ENCODE assay signal across 23 mouse cellular contexts in genomic region chr13:13606149-13606548, GRCm38 (mm10). TPM values are rescaled to one million over a fixed set of nuclear protein-coding genes. Genes with fewer than 3 reads are reported as not detected.
DNase-seq lines count a peak whose midpoint lies in the region; ATAC-seq and TF ChIP-seq lines count a peak whose summit lies in the region.
"Had no signal": no experiment of that assay in that cellular context is flagged by ENCODE, and none has a peak within 500 bp of the region (broad histone marks: within the 10 kb centered on the region; RNA-seq: fewer than 3 reads in every experiment).

No protein-coding gene starts in this region.

- no peak for TF ChIP-seq POLR2A in MEL (IDR thresholded peaks at IDR 0.05; ENCODE audit: control insufficient read depth in 1 of 2, insufficient read depth in 1 of 2, low read depth in 1 of 2, low read length in 2 of 2, poor library complexity in 1 of 2)
- TF ChIP-seq POLR2A in embryonic fibroblast, embryonic 13.5 days (IDR thresholded peaks at IDR 0.05; ENCODE audit: low read depth, low read length): no peak

- TF ChIP-seq RAD21 in MEL (IDR thresholded peaks at IDR 0.05; ENCODE audit: low read depth, low read length): no peak

- no peak overlapping the region for H3K9ac ChIP-seq in kidney, embryonic 15.5 days
- H3K9ac ChIP-seq in MEL (ENCODE audit: control insufficient read depth, low read depth, low read length, poor library complexity, severe bottlenecking): no peak overlapping the region
- H3K9ac ChIP-seq: embryonic facial prominence, embryonic 12.5 days; heart, embryonic 13.5 days; hindbrain, embryonic 15.5 days had no signal

- H3K4me3 ChIP-seq in kidney, embryonic 15.5 days (replicated peaks): no peak overlapping the region
- no peak overlapping the region for H3K4me3 ChIP-seq in MEL (ENCODE audit: control insufficient read depth in 1 of 2, insufficient read depth in 1 of 2, low read depth in 2 of 2, low read length in 2 of 2)
- no peak overlapping the region for H3K4me3 ChIP-seq in embryonic fibroblast, embryonic 13.5 days (ENCODE audit: insufficient read depth, low read length)
- H3K4me3 ChIP-seq in limb, embryonic 10.5 days: no peak overlapping the region
- H3K4me3 ChIP-seq: embryonic facial prominence, embryonic 12.5 days; forebrain, embryonic 10.5 days; heart, embryonic 13.5 days; hindbrain, embryonic 15.5 days had no signal

- H3K79me2 ChIP-seq in MEL (ENCODE audit: control insufficient read depth, insufficient read depth, low read length, poor library complexity): no peaks in the 10 kb centered on the region; the same call in 1 of the 2 replicates

- no peak for TF ChIP-seq CTCF in MEL (IDR thresholded peaks at IDR 0.05 in 2 of 3, conservative IDR thresholded peaks at IDR 0.05 in 1 of 3; ENCODE audit: control insufficient read depth in 1 of 3, insufficient read depth in 1 of 3, low read depth in 2 of 3, low read length in 3 of 3, poor library complexity in 1 of 3, severe bottlenecking in 1 of 3)
- TF ChIP-seq CTCF in embryonic fibroblast, embryonic 13.5 days (IDR thresholded peaks at IDR 0.05; ENCODE audit: borderline replicate concordance, insufficient read depth, low read length): no peak

- H3K27me3 ChIP-seq in kidney, embryonic 15.5 days: no peaks in the 10 kb centered on the region
- H3K27me3 ChIP-seq in MEL (ENCODE audit: control insufficient read depth in 1 of 2, insufficient read depth in 2 of 2, low read length in 2 of 2): no peaks in the 10 kb centered on the region
- H3K27me3 ChIP-seq in limb, embryonic 10.5 days (ENCODE audit: low read depth, poor library complexity, severe bottlenecking): no peaks in the 10 kb centered on the region
- H3K27me3 ChIP-seq: embryonic facial prominence, embryonic 12.5 days; heart, embryonic 13.5 days; hindbrain, embryonic 15.5 days had no signal

- H3K4me1 ChIP-seq in kidney, embryonic 15.5 days: 0 out of 2 replicates have a peak, but pooled peaks cover 6% of the 10 kb centered on the region
- peaks cover 0 to 7% of the 10 kb centered on the region in 2 experiments; a peak in 1 of 4 replicates for H3K4me1 ChIP-seq in MEL (ENCODE audit: control insufficient read depth in 1 of 2, insufficient read depth in 2 of 2, low read length in 2 of 2)
- no peaks in the 10 kb centered on the region; the same call in 1 of the 2 replicates for H3K4me1 ChIP-seq in embryonic fibroblast, embryonic 13.5 days (ENCODE audit: control insufficient read depth, insufficient read depth, low read length)
- no peaks in the 10 kb centered on the region for H3K4me1 ChIP-seq in limb, embryonic 10.5 days
- H3K4me1 ChIP-seq: embryonic facial prominence, embryonic 12.5 days; forebrain, embryonic 10.5 days; heart, embryonic 13.5 days; hindbrain, embryonic 15.5 days had no signal

- 0 out of 2 replicates have a peak, but pooled peaks have one; percentile 18 for ATAC-seq in kidney, embryonic 15.5 days (replicated peaks; ENCODE audit: low FRiP score)
- ATAC-seq: CD4-positive, CD25-positive, alpha-beta regulatory T cell, adult 4 months; forebrain, embryonic 14.5 days had no signal

- H3K4me2 ChIP-seq in kidney, embryonic 15.5 days: no peak overlapping the region
- H3K4me2 ChIP-seq: embryonic facial prominence, embryonic 12.5 days; heart, embryonic 13.5 days; hindbrain, embryonic 15.5 days had no signal

- no peak overlapping the region; the same call in 1 of the 2 replicates for H3K27ac ChIP-seq in kidney, embryonic 15.5 days
- H3K27ac ChIP-seq in MEL (ENCODE audit: control insufficient read depth, low read depth, low read length): no peak overlapping the region
- peak overlapping the region; percentile 96 for H3K27ac ChIP-seq in embryonic fibroblast, embryonic 13.5 days (ENCODE audit: insufficient read depth, low read length)
- no peak overlapping the region for H3K27ac ChIP-seq in limb, embryonic 10.5 days
- H3K27ac ChIP-seq: embryonic facial prominence, embryonic 12.5 days; forebrain, embryonic 10.5 days; heart, embryonic 13.5 days; hindbrain, embryonic 15.5 days had no signal

- no peak for TF ChIP-seq EP300 in MEL (IDR thresholded peaks at IDR 0.05; ENCODE audit: low read depth in 1 of 2, low read length in 2 of 2)

- DNase-seq in kidney, adult 8-10 months: no peak
- no peak for DNase-seq in MEL (ENCODE audit: low read depth, low spot score)
- no peak for DNase-seq in ovary, postnatal 14 days (ENCODE audit: low spot score)
- DNase-seq in frontal cortex, postnatal 14 days (ENCODE audit: low spot score in 2 of 2): no peak
- no peak for DNase-seq in limb, embryonic 10.5 days (ENCODE audit: low spot score)
- DNase-seq: adrenal gland, adult 8-10 months; adrenal gland, postnatal 36 days; B cell, adult 2 months; cerebellum, adult 2 months; cerebellum, postnatal 14 days; embryo, embryonic 11 days; gastrocnemius, postnatal 36 days; heart, adult 11 months; heart, postnatal 36 days had no signal

- no peaks in the 10 kb centered on the region for H3K9me3 ChIP-seq in kidney, embryonic 15.5 days (replicated peaks)
- no peaks in the 10 kb centered on the region for H3K9me3 ChIP-seq in MEL (replicated peaks; ENCODE audit: insufficient read depth, low read length)
- H3K9me3 ChIP-seq in limb, embryonic 10.5 days (replicated peaks): no peaks in the 10 kb centered on the region
- H3K9me3 ChIP-seq: embryonic facial prominence, embryonic 12.5 days; forebrain, embryonic 10.5 days; G1E; heart, embryonic 13.5 days; hindbrain, embryonic 15.5 days had no signal

- no peaks in the 10 kb centered on the region for H3K36me3 ChIP-seq in kidney, embryonic 15.5 days
- H3K36me3 ChIP-seq in MEL (ENCODE audit: control insufficient read depth in 1 of 2, insufficient read depth in 2 of 2, low read length in 2 of 2): peaks cover 0 to 8% of the 10 kb centered on the region in 2 experiments; a peak in 2 of 4 replicates
- no peaks in the 10 kb centered on the region for H3K36me3 ChIP-seq in limb, embryonic 10.5 days
- H3K36me3 ChIP-seq: embryonic facial prominence, embryonic 12.5 days; forebrain, embryonic 10.5 days; G1E; heart, embryonic 13.5 days; hindbrain, embryonic 15.5 days had no signal

TF ChIP-seq in MEL, 35 proteins besides CTCF, POLR2A, EP300 and RAD21:
- no peak for TF ChIP-seq POLR2AphosphoS5 (IDR thresholded peaks at IDR 0.05; ENCODE audit: borderline replicate concordance, low read depth, low read length)
- 0 out of 2 replicates have a peak, but pooled peaks have one; percentile 30 for TF ChIP-seq GATA1 (IDR thresholded peaks at IDR 0.05; ENCODE audit: low read depth, low read length)
TF ChIP-seq in MEL: peak in this region for 1.

RNA-seq across cellular contexts. Expression of gene Lyst, which starts 16.0 kb away (rescaled TPM):
- polyA plus RNA-seq in kidney, embryonic 15.5 days (2015; fragmentation: Nextera tagmentation; extraction: Ambion mirVana): 4.2 and 6.3 TPM in 2 replicates
- total RNA-seq in MEL (2012; rRNA removed): 2.9 and 3.0 TPM in 2 replicates
- polyA plus RNA-seq in MEL (2012; ENCODE audit: insufficient read depth in 1 of 2, insufficient read length in 2 of 2, low read depth in 1 of 2, low replicate concordance in 2 of 2, missing spikeins in 1 of 2): 1 to 10 TPM in 1 of 2 experiments, not detected in 1; 3.1 TPM
- 12.2 and 14.1 TPM in 2 replicates for polyA plus RNA-seq in embryonic fibroblast, embryonic 13.5 days (2011; ENCODE audit: insufficient read length, low read depth, missing spikeins)
- polyA plus RNA-seq in limb, embryonic 10.5 days (2016; fragmentation: Nextera tagmentation; extraction: Ambion mirVana): 2.3 TPM in 2 replicates
